Comparison of ENCODE assay signal across 8 mouse cellular contexts in the genomic region with DNA sequence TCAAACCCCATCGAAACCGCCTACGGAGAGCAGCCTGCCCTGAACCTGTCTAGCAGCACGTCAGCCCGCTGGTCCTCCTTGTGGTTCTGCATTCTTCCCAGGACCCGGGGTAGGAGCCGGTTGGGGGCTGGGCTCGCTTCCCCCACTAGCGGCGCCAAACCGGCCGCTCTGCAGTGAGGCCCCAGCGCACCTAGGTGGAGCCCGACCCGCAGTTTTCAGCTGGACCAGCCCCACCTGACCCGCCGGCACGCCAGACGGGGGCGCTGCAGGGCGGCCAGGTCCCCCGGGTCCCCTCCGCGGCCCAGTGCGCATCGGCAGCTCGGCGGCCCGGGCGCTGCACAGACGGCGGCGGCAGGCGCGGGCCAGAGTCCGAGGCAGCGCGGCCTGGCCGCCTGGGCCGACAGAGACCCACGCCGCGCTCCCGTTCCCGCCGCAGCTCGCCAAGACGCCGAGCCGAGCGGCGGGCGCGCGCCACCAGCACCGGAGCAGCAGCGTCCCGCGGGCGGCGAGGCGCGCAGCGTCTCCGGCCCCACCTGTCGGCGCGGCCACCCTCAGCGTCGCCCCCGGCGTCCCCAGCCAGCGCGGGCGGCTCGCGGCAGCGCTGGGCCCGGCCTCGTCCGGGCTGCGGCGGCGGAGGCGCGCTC.
A peak's percentile ranks its signal among the peaks of the same experiment; 100 is the strongest.
DNase-seq lines count a peak whose midpoint lies in the region; ATAC-seq and TF ChIP-seq lines count a peak whose summit lies in the region.

No protein-coding gene starts in this region.

- no peaks in the 10 kb centered on the region for H3K27me3 ChIP-seq in ES-Bruce4 (ENCODE audit: control insufficient read depth, insufficient read depth, low read length, poor library complexity, severe bottlenecking)
- H3K27me3 ChIP-seq in liver, postnatal 0 days (ENCODE audit: insufficient read depth, low read length), result peaks cover 43% of the 10 kb centered on the region

- no peak for TF ChIP-seq POLR2A in ES-Bruce4 (IDR thresholded peaks at IDR 0.05; ENCODE audit: insufficient read depth, low read length)

- peak overlapping the region; percentile 97 for H3K9ac ChIP-seq in ES-Bruce4 (ENCODE audit: low read depth, poor library complexity, severe bottlenecking)
- H3K9ac ChIP-seq in liver, postnatal 0 days (replicated peaks), result no peak overlapping the region

- H3K36me3 ChIP-seq in ES-Bruce4 (ENCODE audit: control insufficient read depth, insufficient read depth, low read length, poor library complexity, severe bottlenecking), result no peaks in the 10 kb centered on the region
- no peaks in the 10 kb centered on the region for H3K36me3 ChIP-seq in liver, postnatal 0 days (replicated peaks; ENCODE audit: insufficient read depth, low read length)

- no peak for TF ChIP-seq EP300 in ES-Bruce4 (IDR thresholded peaks at IDR 0.05; ENCODE audit: insufficient read depth, low read depth, low read length)
- TF ChIP-seq EP300 in liver, postnatal 0 days (IDR thresholded peaks at IDR 0.05; ENCODE audit: low read depth), result no peak

- TF ChIP-seq CTCF in ES-Bruce4 (IDR thresholded peaks at IDR 0.05; ENCODE audit: low read depth, low read length), result peak; percentile 80
- peak; percentile 54 for TF ChIP-seq CTCF in liver, postnatal 0 days (IDR thresholded peaks at IDR 0.05; ENCODE audit: low read depth)

- H3K9me3 ChIP-seq in ES-Bruce4 (replicated peaks; ENCODE audit: control insufficient read depth, insufficient read depth, low read length, poor library complexity, severe bottlenecking), result no peaks in the 10 kb centered on the region
- H3K9me3 ChIP-seq in liver, postnatal 0 days (ENCODE audit: low read length), result no peaks in the 10 kb centered on the region

- H3K4me3 ChIP-seq in ES-Bruce4 (ENCODE audit: low read depth, low read length), result peak overlapping the region; percentile 43
- peak overlapping the region; percentile 33; the same call in 1 of the 2 replicates for H3K4me3 ChIP-seq in liver, postnatal 0 days (ENCODE audit: low read depth, low read length)

- DNase-seq in cerebellum, postnatal 10 days, result peak; percentile 94 to 96
- DNase-seq in frontal cortex, postnatal 10 days (ENCODE audit: low spot score in 2 of 2), result peak; percentile 82 to 91
- peak; percentile 84 to 91 for DNase-seq in layer of hippocampus, adult 8-10 months (ENCODE audit: low spot score in 2 of 2)
- DNase-seq in liver, postnatal 0 days, result peak; percentile 80
- peak; percentile 79 for DNase-seq in ovary, postnatal 10 days (ENCODE audit: low spot score)
- peak; percentile 78 for DNase-seq in urinary bladder, adult 2 months (ENCODE audit: low spot score)

- no peaks in the 10 kb centered on the region for H3K4me1 ChIP-seq in ES-Bruce4 (ENCODE audit: control insufficient read depth, insufficient read depth, low read length)
- H3K4me1 ChIP-seq in liver, postnatal 0 days (ENCODE audit: insufficient read depth), result 0 out of 2 replicates have a peak, but pooled peaks cover 2% of the 10 kb centered on the region

- no peak overlapping the region for H3K27ac ChIP-seq in ES-Bruce4 (ENCODE audit: insufficient read depth, low read length)
- H3K27ac ChIP-seq in liver, postnatal 0 days (ENCODE audit: low read depth), result no peak overlapping the region

- peak; percentile 46 to 56; a peak in 2 of 4 replicates for ATAC-seq in hematopoietic stem cell, adult 5-6 weeks (replicated peaks in 1 of 2; ENCODE audit: insufficient read depth in 1 of 2, low FRiP score in 2 of 2, low TSS enrichment in 1 of 2, low read depth in 1 of 2, poor library complexity in 2 of 2, severe bottlenecking in 2 of 2)
- peak; percentile 90 for ATAC-seq in liver, postnatal 0 days

- WGBS in liver, postnatal 0 days (ENCODE audit: insufficient replicate concordance), result under 1% methylated on average over 28 of the region's 86 CpGs

- peak overlapping the region; percentile 67 for H3K4me2 ChIP-seq in liver, postnatal 0 days (ENCODE audit: low read depth, low read length)
